Mouse (Mus musculus): ENCODE measurements around the gene Golga4. TPM values are rescaled to one million over a fixed set of nuclear protein-coding genes. Genes with fewer than 3 reads are reported as not detected.
A peak's percentile ranks its signal among the peaks of the same experiment; 100 is the strongest.

Gene Golga4
- polyA plus RNA-seq, 1 experiment: 19.4 TPM

GRCm38 (mm10) chr9:118495933-118496332 lies 10.1 kb upstream of the Golga4 start:
- Histone ChIP-seq H3K4me1 (replicated peaks; ENCODE audit: control insufficient read depth, insufficient read depth, low read length) (no peaks in the 10 kb centered on the region), H3K4me3 (ENCODE audit: control insufficient read depth, insufficient read depth, low read length) (no peak overlapping the region), H3K27ac (ENCODE audit: control insufficient read depth, insufficient read depth, low read length) (no peak overlapping the region), H3K27me3 (ENCODE audit: control insufficient read depth, insufficient read depth, low read length) (no peaks in the 10 kb centered on the region), H3K36me3 (ENCODE audit: control insufficient read depth, insufficient read depth, low read length) (no peaks in the 10 kb centered on the region)
- WGBS: 96% methylated on average over 3 of the region's 3 CpGs
- no peak for DNase-seq
- no peak for TF ChIP-seq POLR2A (IDR thresholded peaks at IDR 0.05; ENCODE audit: control insufficient read depth, extremely low read depth, insufficient read depth, low read length, poor library complexity)
- TF ChIP-seq CTCF (IDR thresholded peaks at IDR 0.05; ENCODE audit: borderline replicate concordance, control insufficient read depth, extremely low read depth, insufficient read depth, low read length, poor library complexity): no peak

DNA sequence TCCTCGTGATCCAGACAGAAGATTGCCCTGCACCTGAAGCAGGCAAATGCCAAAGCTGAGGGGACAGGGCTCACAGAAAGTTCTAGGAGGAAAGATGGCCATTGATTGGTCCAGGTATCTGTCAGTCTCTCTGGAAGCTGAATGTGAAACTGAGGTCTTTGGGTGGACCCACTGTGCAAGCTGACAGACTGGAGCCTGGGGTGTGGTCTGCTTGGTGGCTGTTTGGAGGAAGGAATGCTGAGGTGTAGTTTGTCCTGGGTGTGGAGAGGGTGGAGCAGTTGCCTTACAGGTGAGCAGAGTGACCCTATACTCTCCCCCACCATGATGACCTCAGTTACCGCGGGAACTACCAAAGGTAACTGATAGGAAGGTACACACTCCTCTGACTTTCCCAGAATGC lies 9.1 kb upstream of the Golga4 start:
- DNase-seq: no peak
- WGBS: 88% methylated on average over 3 of the region's 3 CpGs
- no peaks in the 10 kb centered on the region for H3K27me3 ChIP-seq (ENCODE audit: control insufficient read depth, insufficient read depth, low read length)
- no peak overlapping the region for H3K27ac ChIP-seq (ENCODE audit: control insufficient read depth, insufficient read depth, low read length)
- H3K4me1 ChIP-seq (replicated peaks; ENCODE audit: control insufficient read depth, insufficient read depth, low read length): no peaks in the 10 kb centered on the region
- H3K36me3 ChIP-seq (ENCODE audit: control insufficient read depth, insufficient read depth, low read length): no peaks in the 10 kb centered on the region
- TF ChIP-seq POLR2A (IDR thresholded peaks at IDR 0.05; ENCODE audit: control insufficient read depth, extremely low read depth, insufficient read depth, low read length, poor library complexity) (no peak), CTCF (IDR thresholded peaks at IDR 0.05; ENCODE audit: borderline replicate concordance, control insufficient read depth, extremely low read depth, insufficient read depth, low read length, poor library complexity) (no peak)
- no peak overlapping the region for H3K4me3 ChIP-seq (ENCODE audit: control insufficient read depth, insufficient read depth, low read length)

DNA sequence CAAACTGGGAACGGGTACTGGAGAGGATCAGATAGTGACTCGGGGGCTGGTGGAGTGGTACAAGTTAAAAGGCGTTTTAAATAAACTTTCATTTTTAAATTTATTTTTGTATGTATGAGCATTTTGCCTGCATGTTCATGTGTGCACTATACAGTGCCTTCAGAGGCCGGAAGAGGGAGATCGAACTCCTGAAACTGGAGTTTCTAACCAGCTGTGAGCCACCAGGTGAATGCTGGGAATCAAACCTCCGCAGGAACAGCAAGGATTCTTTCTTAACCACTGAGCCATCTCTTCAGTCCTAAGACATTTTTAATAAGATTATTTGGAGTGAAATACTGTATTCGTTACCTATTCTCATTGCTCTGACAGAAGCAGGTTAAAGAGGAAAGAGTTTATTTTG lies 8.0 kb upstream of the Golga4 start:
- Histone ChIP-seq H3K27ac (ENCODE audit: control insufficient read depth, insufficient read depth, low read length) (no peak overlapping the region), H3K36me3 (ENCODE audit: control insufficient read depth, insufficient read depth, low read length) (no peaks in the 10 kb centered on the region), H3K4me3 (ENCODE audit: control insufficient read depth, insufficient read depth, low read length) (no peak overlapping the region), H3K27me3 (ENCODE audit: control insufficient read depth, insufficient read depth, low read length) (no peaks in the 10 kb centered on the region), H3K4me1 (replicated peaks; ENCODE audit: control insufficient read depth, insufficient read depth, low read length) (no peaks in the 10 kb centered on the region)
- WGBS: 80% methylated on average over 7 of the region's 7 CpGs
- no peak for TF ChIP-seq POLR2A (IDR thresholded peaks at IDR 0.05; ENCODE audit: control insufficient read depth, extremely low read depth, insufficient read depth, low read length, poor library complexity)
- no peak for TF ChIP-seq CTCF (IDR thresholded peaks at IDR 0.05; ENCODE audit: borderline replicate concordance, control insufficient read depth, extremely low read depth, insufficient read depth, low read length, poor library complexity)
- no peak for DNase-seq

- Histone ChIP-seq H3K27me3 (ENCODE audit: control insufficient read depth, insufficient read depth, low read length) (no peaks in the 10 kb centered on the region), H3K4me1 (replicated peaks; ENCODE audit: control insufficient read depth, insufficient read depth, low read length) (peaks cover 3% of the 10 kb centered on the region; the same call in 1 of the 2 replicates), H3K4me3 (ENCODE audit: control insufficient read depth, insufficient read depth, low read length) (no peak overlapping the region), H3K27ac (ENCODE audit: control insufficient read depth, insufficient read depth, low read length) (no peak overlapping the region), H3K36me3 (ENCODE audit: control insufficient read depth, insufficient read depth, low read length) (no peaks in the 10 kb centered on the region)
- 92% methylated on average over 6 of the region's 6 CpGs for WGBS
- TF ChIP-seq CTCF (IDR thresholded peaks at IDR 0.05; ENCODE audit: borderline replicate concordance, control insufficient read depth, extremely low read depth, insufficient read depth, low read length, poor library complexity): no peak
- DNase-seq: no peak
These were observed 5.1 kb upstream of the Golga4 start for GRCm38 (mm10) chr9:118500963-118501362.

DNA sequence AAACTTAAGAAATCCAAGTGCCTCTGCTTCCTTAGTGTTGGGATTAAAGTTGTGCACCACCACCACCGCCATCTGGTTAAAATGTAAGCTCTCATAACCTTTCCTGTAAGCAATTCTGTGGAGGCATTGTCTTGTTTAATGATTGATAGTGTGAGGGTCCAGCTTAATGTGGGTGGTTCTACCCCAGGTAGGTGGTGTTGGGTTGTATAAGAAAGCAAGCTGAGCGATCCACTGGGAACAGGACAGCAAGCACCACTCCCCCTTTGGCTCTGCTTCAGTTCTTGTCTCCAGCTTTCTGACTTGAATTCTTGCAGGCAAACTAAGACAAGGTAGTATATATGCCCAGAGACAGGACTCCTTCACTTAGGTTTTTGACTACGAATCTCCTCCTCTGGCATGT lies 1.4 kb upstream of the Golga4 start:
- Histone ChIP-seq H3K4me1 (replicated peaks; ENCODE audit: control insufficient read depth, insufficient read depth, low read length) (peaks cover 11% of the 10 kb centered on the region), H3K27me3 (ENCODE audit: control insufficient read depth, insufficient read depth, low read length) (no peaks in the 10 kb centered on the region), H3K36me3 (ENCODE audit: control insufficient read depth, insufficient read depth, low read length) (no peaks in the 10 kb centered on the region), H3K27ac (ENCODE audit: control insufficient read depth, insufficient read depth, low read length) (no peak overlapping the region), H3K4me3 (ENCODE audit: control insufficient read depth, insufficient read depth, low read length) (no peak overlapping the region)
- DNase-seq: no peak
- WGBS: over 99% methylated on average over 3 of the region's 3 CpGs
- TF ChIP-seq CTCF (IDR thresholded peaks at IDR 0.05; ENCODE audit: borderline replicate concordance, control insufficient read depth, extremely low read depth, insufficient read depth, low read length, poor library complexity) (no peak), POLR2A (IDR thresholded peaks at IDR 0.05; ENCODE audit: control insufficient read depth, extremely low read depth, insufficient read depth, low read length, poor library complexity) (no peak)

DNA sequence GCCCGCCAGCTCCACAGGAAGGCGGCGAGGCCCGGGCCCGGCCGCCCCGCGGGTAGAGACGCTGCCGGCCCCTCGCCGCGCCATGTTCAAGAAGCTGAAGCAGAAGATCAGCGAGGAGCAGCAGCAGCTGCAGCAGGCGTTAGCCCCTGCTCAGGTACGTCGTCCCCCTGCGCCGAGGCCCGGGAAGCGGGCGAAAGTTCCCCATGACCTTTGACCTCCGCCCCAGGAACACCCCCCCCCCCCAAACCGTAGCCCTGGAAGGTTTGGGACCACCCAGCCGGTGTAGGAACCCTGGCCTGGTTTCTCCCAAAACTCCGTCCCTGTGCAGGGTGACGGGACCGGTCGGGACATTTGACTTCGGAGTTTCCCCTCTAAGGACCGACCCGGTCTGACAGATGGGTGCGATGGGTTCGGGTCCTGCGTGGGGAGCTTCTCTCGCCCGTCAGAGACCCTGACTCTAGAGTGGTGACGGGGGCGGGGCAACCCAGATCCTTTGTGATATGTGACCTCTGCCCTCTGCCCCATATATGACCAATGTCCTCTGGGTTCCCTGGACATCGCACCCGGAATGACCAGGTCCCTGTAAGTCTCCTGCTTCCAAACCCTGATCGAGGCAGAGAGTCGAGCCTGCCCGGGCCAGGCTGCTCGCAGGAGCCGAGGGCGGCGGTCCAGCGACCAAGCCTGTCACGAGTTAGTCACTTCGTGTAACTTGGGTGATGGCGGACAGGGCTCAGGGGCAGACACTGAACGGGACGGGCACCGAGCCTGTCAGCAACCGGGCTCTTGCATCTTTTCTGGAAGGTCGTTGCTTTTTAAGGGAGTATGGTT lies 551 bp downstream of the Golga4 start:
- under 1% methylated on average over 57 of the region's 57 CpGs for WGBS
- H3K36me3 ChIP-seq (ENCODE audit: control insufficient read depth, insufficient read depth, low read length): no peaks in the 10 kb centered on the region
- TF ChIP-seq CTCF (IDR thresholded peaks at IDR 0.05; ENCODE audit: borderline replicate concordance, control insufficient read depth, extremely low read depth, insufficient read depth, low read length, poor library complexity): 0 out of 2 replicates have a peak, but pooled peaks have one; percentile 10
- TF ChIP-seq POLR2A (IDR thresholded peaks at IDR 0.05; ENCODE audit: control insufficient read depth, extremely low read depth, insufficient read depth, low read length, poor library complexity): no peak
- no peak overlapping the region for H3K27ac ChIP-seq (ENCODE audit: control insufficient read depth, insufficient read depth, low read length)
- H3K4me1 ChIP-seq (replicated peaks; ENCODE audit: control insufficient read depth, insufficient read depth, low read length): peaks cover 11% of the 10 kb centered on the region
- H3K4me3 ChIP-seq (ENCODE audit: control insufficient read depth, insufficient read depth, low read length): peak overlapping the region; percentile 69
- peak; percentile 34 for DNase-seq
- H3K27me3 ChIP-seq (ENCODE audit: control insufficient read depth, insufficient read depth, low read length): no peaks in the 10 kb centered on the region
